Mouse (Mus musculus) liver, postnatal 0 days (tissue): ENCODE data around the gene Rai1. TPM values are rescaled to one million over a fixed set of nuclear protein-coding genes. Genes with fewer than 3 reads are reported as not detected.

Source experiments
- ATAC-seq: fragments of 200-750 bp; cut with Nextera tagmentation; 2 replicates; pipeline ENCODE4 v1.8.0; 2017; ENCODE audit warnings: mild to moderate bottlenecking, moderate library complexity
- DNase-seq: peaks from one replicate; pipeline ENCODE4 v3.0.0-alpha.2; 2016
- H3K27ac ChIP-seq: fragments of 300-500 bp; sonication (generic); 2 replicates; pipeline ENCODE4 v1.5.1; 2014; ENCODE audit warnings: antibody characterized with exemption, moderate library complexity, mild to moderate bottlenecking, low read depth
- H3K27me3 ChIP-seq: fragments of 300-500 bp; sonication (generic); 2 replicates; pipeline ENCODE4 v1.6.1; 2014; ENCODE audit warnings: low read length, control low read depth, mixed read lengths; ENCODE audit not compliant: insufficient read depth
- H3K36me3 ChIP-seq: fragments of 300-500 bp; sonication (generic); replicated peaks from 2 replicates; pipeline ENCODE4 v1.6.1; 2014; ENCODE audit warnings: mild to moderate bottlenecking, control low read depth, low read length, moderate library complexity, mixed read lengths; ENCODE audit not compliant: insufficient read depth
- H3K4me1 ChIP-seq: fragments of 300-500 bp; sonication (generic); 2 replicates; pipeline ENCODE4 v1.6.1; 2014; ENCODE audit warnings: antibody characterized with exemption, mild to moderate bottlenecking, control low read depth; ENCODE audit not compliant: insufficient read depth
- H3K4me2 ChIP-seq: fragments of 300-500 bp; sonication (generic); 2 replicates; pipeline ENCODE4 v1.6.1; 2014; ENCODE audit warnings: low read depth, mild to moderate bottlenecking, low read length, moderate library complexity, mixed read lengths
- H3K4me3 ChIP-seq: fragments of 300-500 bp; sonication (generic); 2 replicates; pipeline ENCODE4 v1.5.1; 2014; ENCODE audit warnings: low read depth, low read length
- H3K9ac ChIP-seq: fragments of 300-500 bp; sonication (generic); replicated peaks from 2 replicates; pipeline ENCODE4 v1.6.1; 2014; ENCODE audit warnings: mild to moderate bottlenecking, moderate library complexity
- H3K9me3 ChIP-seq: fragments of 300-500 bp; sonication (generic); 2 replicates; pipeline ENCODE4 v1.6.1; 2016; ENCODE audit warnings: mild to moderate bottlenecking, control low read depth, low read length, mixed read lengths
- CTCF ChIP-seq: sonication (generic); IDR thresholded peaks from 2 replicates; pipeline ENCODE4 v1.5.1; 2016; ENCODE audit warnings: antibody characterized with exemption, low read depth
- EP300 ChIP-seq: IDR thresholded peaks from 2 replicates; pipeline ENCODE4 v1.6.1; 2016; ENCODE audit warnings: antibody characterized with exemption, low read depth, mild to moderate bottlenecking
- WGBS: fragments of 180-500 bp; shearing (Covaris S2); extraction: QIAGEN DNeasy Blood & Tissue Kit; methylation state at CpG from one replicate; pipeline ENCODE4 v1.1.7; 2014; ENCODE audit not compliant: insufficient replicate concordance; 5-methylcytosine and 5-hydroxymethylcytosine counted together
- polyA plus RNA-seq: library from polyadenylated mRNA; unstranded; fragments of >200 nt; fragmentation: Nextera tagmentation; extraction: Ambion mirVana; gene quantifications from 2 replicates; pipeline ENCODE4 v1.2.1, GENCODE M21; 2015

Gene Rai1
- polyA plus RNA-seq, result 3.8 and 4.4 TPM in 2 replicates

GRCm38 (mm10) chr11:60104810-60105592 is at the start of gene Rai1:
Gene Rai1 (plus strand): TSS chr11:60105013.
- under 1% methylated on average over 62 of the region's 105 CpGs for WGBS
- H3K9ac ChIP-seq, result peak within 1 kb of the TSS; percentile 98
- H3K36me3 ChIP-seq, result no peaks in the 10 kb centered on the region
- TF ChIP-seq EP300, result no peak
- peak; percentile 94 for TF ChIP-seq CTCF
- DNase-seq (peak; percentile 93), ATAC-seq (peak; percentile 79)
- no peaks in the 10 kb centered on the region for H3K27me3 ChIP-seq
- H3K4me2 ChIP-seq, result peak within 1 kb of the TSS; percentile 99
- H3K4me3 ChIP-seq, result peak within 1 kb of the TSS; percentile 87
- H3K4me1 ChIP-seq, result peaks cover 36% of the 10 kb centered on the region
- H3K9me3 ChIP-seq, result no peaks in the 10 kb centered on the region
- H3K27ac ChIP-seq, result peak within 1 kb of the TSS; percentile 96

- TF ChIP-seq EP300, result no peak
- TF ChIP-seq CTCF, result no peak
- Histone ChIP-seq H3K27ac (no peak overlapping the region), H3K9ac (no peak overlapping the region), H3K4me1 (no peaks in the 10 kb centered on the region), H3K9me3 (no peaks in the 10 kb centered on the region), H3K36me3 (no peaks in the 10 kb centered on the region), H3K27me3 (no peaks in the 10 kb centered on the region), H3K4me3 (no peak overlapping the region), H3K4me2 (no peak overlapping the region)
- no peak for DNase-seq
- 60% methylated on average over 6 of the region's 6 CpGs for WGBS
- no peak for ATAC-seq
These were observed 48.3 kb upstream of the Rai1 start for GRCm38 (mm10) chr11:60056520-60056919.

- ATAC-seq, result no peak
- Histone ChIP-seq H3K27me3 (no peaks in the 10 kb centered on the region), H3K9ac (no peak overlapping the region), H3K36me3 (no peaks in the 10 kb centered on the region), H3K9me3 (no peaks in the 10 kb centered on the region), H3K4me3 (no peak overlapping the region), H3K27ac (no peak overlapping the region), H3K4me2 (no peak overlapping the region), H3K4me1 (0 out of 2 replicates have a peak, but pooled peaks cover 3% of the 10 kb centered on the region)
- 76% methylated on average over 2 of the region's 2 CpGs for WGBS
- TF ChIP-seq EP300 (no peak), CTCF (no peak)
- DNase-seq, result no peak
These were observed 46.8 kb upstream of the Rai1 start for GRCm38 (mm10) chr11:60057987-60058386.

- H3K9me3 ChIP-seq, result no peaks in the 10 kb centered on the region
- no peaks in the 10 kb centered on the region for H3K36me3 ChIP-seq
- H3K27me3 ChIP-seq, result no peaks in the 10 kb centered on the region
- H3K27ac ChIP-seq, result no peak overlapping the region
- 0 out of 2 replicates have a peak, but pooled peaks cover 3% of the 10 kb centered on the region for H3K4me1 ChIP-seq
- H3K9ac ChIP-seq, result no peak overlapping the region
- no peak overlapping the region for H3K4me3 ChIP-seq
- WGBS, result 64% methylated on average over 10 of the region's 10 CpGs
- no peak for DNase-seq
- TF ChIP-seq EP300, result no peak
- TF ChIP-seq CTCF, result no peak
- no peak overlapping the region for H3K4me2 ChIP-seq
- no peak for ATAC-seq
These were observed 46.4 kb upstream of the Rai1 start for GRCm38 (mm10) chr11:60058441-60058840.

- DNase-seq (no peak), ATAC-seq (no peak)
- Histone ChIP-seq H3K4me3 (no peak overlapping the region), H3K27ac (no peak overlapping the region), H3K9me3 (no peaks in the 10 kb centered on the region), H3K4me1 (peaks cover 6% of the 10 kb centered on the region; the same call in 1 of the 2 replicates), H3K36me3 (no peaks in the 10 kb centered on the region), H3K9ac (no peak overlapping the region), H3K4me2 (no peak overlapping the region), H3K27me3 (no peaks in the 10 kb centered on the region)
- no peak for TF ChIP-seq CTCF
- WGBS, result 90% methylated on average over 2 of the region's 2 CpGs
These were observed 44.8 kb upstream of the Rai1 start for GRCm38 (mm10) chr11:60060026-60060425.

- DNase-seq (no peak), ATAC-seq (no peak)
- 51% methylated on average over 4 of the region's 4 CpGs for WGBS
- Histone ChIP-seq H3K4me2 (no peak overlapping the region), H3K9ac (no peak overlapping the region), H3K27me3 (no peaks in the 10 kb centered on the region), H3K27ac (no peak overlapping the region), H3K9me3 (no peaks in the 10 kb centered on the region), H3K4me3 (no peak overlapping the region), H3K36me3 (no peaks in the 10 kb centered on the region), H3K4me1 (peaks cover 6% of the 10 kb centered on the region; the same call in 1 of the 2 replicates)
- no peak for TF ChIP-seq EP300
- TF ChIP-seq CTCF, result no peak
These were observed 43.3 kb upstream of the Rai1 start for GRCm38 (mm10) chr11:60061504-60062006.
